7 mouse cellular contexts compared by ENCODE assay signal in genomic region chr16:17583064-17583463, GRCm38 (mm10). TPM values are rescaled to one million over a fixed set of nuclear protein-coding genes. Genes with fewer than 3 reads are reported as not detected.
DNase-seq lines count a peak whose midpoint lies in the region; ATAC-seq and TF ChIP-seq lines count a peak whose summit lies in the region.

Gene Slc7a4, minus strand, starts transcription at chr16:17583214.

- H3K9ac ChIP-seq in hindbrain, embryonic 15.5 days: no peak within 1 kb of the TSS
- H3K9ac ChIP-seq in lung, embryonic 16.5 days (ENCODE audit: low read length): no peak within 1 kb of the TSS

- H3K36me3 ChIP-seq in hindbrain, embryonic 15.5 days: no peaks in the 10 kb centered on the region
- H3K36me3 ChIP-seq in lung, embryonic 16.5 days (ENCODE audit: control insufficient read depth, insufficient read depth, low read length): no peaks in the 10 kb centered on the region

- H3K9me3 ChIP-seq in hindbrain, embryonic 15.5 days: no peaks in the 10 kb centered on the region
- H3K9me3 ChIP-seq in lung, embryonic 16.5 days (ENCODE audit: control insufficient read depth, low read length): no peaks in the 10 kb centered on the region; the same call in 1 of the 2 replicates

- no peak for ATAC-seq in hindbrain, embryonic 15.5 days (ENCODE audit: low FRiP score, low read depth)
- no peak for ATAC-seq in lung, embryonic 16.5 days (ENCODE audit: low read depth)

- peak; percentile 56; the same call in 1 of the 2 replicates for TF ChIP-seq CTCF in brain, embryonic 14.5 days (IDR thresholded peaks at IDR 0.05; ENCODE audit: borderline replicate concordance, extremely low read depth, insufficient read depth, insufficient read length)

- no peaks in the 10 kb centered on the region for H3K4me1 ChIP-seq in hindbrain, embryonic 15.5 days (replicated peaks)
- H3K4me1 ChIP-seq in lung, embryonic 16.5 days (replicated peaks; ENCODE audit: control insufficient read depth, insufficient read depth, low read length): no peaks in the 10 kb centered on the region

- H3K27me3 ChIP-seq in hindbrain, embryonic 15.5 days: 0 out of 2 replicates have a peak, but pooled peaks cover 3% of the 10 kb centered on the region
- H3K27me3 ChIP-seq in lung, embryonic 16.5 days (ENCODE audit: control insufficient read depth, insufficient read depth, low read depth, low read length): no peaks in the 10 kb centered on the region

- no peak within 1 kb of the TSS for H3K4me2 ChIP-seq in hindbrain, embryonic 15.5 days
- H3K4me2 ChIP-seq in lung, embryonic 16.5 days (ENCODE audit: low read depth, low read length): no peak within 1 kb of the TSS

- 15% methylated on average over 8 of the region's 8 CpGs for WGBS in hindbrain, embryonic 15.5 days
- WGBS in lung, embryonic 16.5 days: 25% methylated on average over 8 of the region's 8 CpGs

- no peak within 1 kb of the TSS for H3K27ac ChIP-seq in hindbrain, embryonic 15.5 days (replicated peaks)
- H3K27ac ChIP-seq in lung, embryonic 16.5 days (ENCODE audit: low read length): no peak within 1 kb of the TSS

- H3K4me3 ChIP-seq in hindbrain, embryonic 15.5 days: no peak within 1 kb of the TSS
- H3K4me3 ChIP-seq in lung, embryonic 16.5 days (ENCODE audit: low read length): no peak within 1 kb of the TSS

- no peak for TF ChIP-seq POLR2A in brain, embryonic 14.5 days (IDR thresholded peaks at IDR 0.05; ENCODE audit: borderline replicate concordance, extremely low read depth, insufficient read depth, insufficient read length, poor library complexity, severe bottlenecking)

- DNase-seq in thymus, postnatal 0 days (ENCODE audit: low spot score): peak; percentile 50
- DNase-seq in thymus, postnatal 36 days: no peak
- DNase-seq in brain, embryonic 14.5 days (ENCODE audit: low read depth): peak; percentile 28
- peak; percentile 54 for DNase-seq in testis, postnatal 14 days (ENCODE audit: low spot score)
- no peak for DNase-seq in adipocyte (ENCODE audit: low spot score)

RNA-seq across cellular contexts. Expression of gene Slc7a4, which starts in this region (rescaled TPM):
- 1.5 and 2.1 TPM in 2 replicates for polyA plus RNA-seq in thymus, postnatal 0 days (2015; fragmentation: Nextera tagmentation; extraction: Ambion mirVana)
- 27.5 and 38.6 TPM in 2 replicates for polyA plus RNA-seq in brain, embryonic 14.5 days (2012; rRNA removed)
- 43.3 and 46.5 TPM in 2 replicates for polyA plus RNA-seq in hindbrain, embryonic 15.5 days (2015; fragmentation: Nextera tagmentation; extraction: Ambion mirVana)
- 10.8 and 13.2 TPM in 2 replicates for polyA plus RNA-seq in lung, embryonic 16.5 days (2015; fragmentation: Nextera tagmentation; extraction: Ambion mirVana)

Comparison
In these comparisons a context has a peak if more than half of its experiments do, and no peak if none do; other contexts are left out.
1. DNase-seq: peak in thymus, postnatal 0 days (single experiment), brain, embryonic 14.5 days (single experiment) and testis, postnatal 14 days (single experiment); none in thymus, postnatal 36 days (0 of 2) and adipocyte (single experiment).